Mouse (Mus musculus): ENCODE measurements around the gene Kcnmb4. TPM values are rescaled to one million over a fixed set of nuclear protein-coding genes. Genes with fewer than 3 reads are reported as not detected.

Gene Kcnmb4
- total RNA-seq, 2 experiments from 2014 or later = 97.3 to 109 TPM

Other genes with a start within 250 kb of the Kcnmb4 start
- 10 to 100 TPM; 16.3 to 23.0 TPM for gene Ptprb, start 198.4 kb downstream of the Kcnmb4 start, total RNA-seq (2021)
- gene Cnot2, start 107.6 kb upstream of the Kcnmb4 start, total RNA-seq (2021) = 10 to 100 TPM; 76.6 to 80.8 TPM